Mouse (Mus musculus) cerebellum, adult 2 months (tissue): ENCODE measurements around the gene Gm17268. TPM values are rescaled to one million over a fixed set of nuclear protein-coding genes. Genes with fewer than 3 reads are reported as not detected.

Source experiments
- DNase-seq, 2 experiments: peaks; one replicate each; pipeline ENCODE4 v3.0.0; 2021
- H3K27ac ChIP-seq: fragments of 200-500 bp; 2 replicates; pipeline ENCODE4 v1.5.1; 2012; ENCODE audit warnings: low read length, control low read depth, inconsistent platforms; ENCODE audit not compliant: insufficient read depth
- H3K27me3 ChIP-seq: fragments of 200-500 bp; 2 replicates; pipeline ENCODE4 v1.6.1; 2012; ENCODE audit warnings: inconsistent platforms, mild to moderate bottlenecking, low read length, moderate library complexity; ENCODE audit not compliant: control insufficient read depth, insufficient read depth
- H3K4me1 ChIP-seq: fragments of 200-500 bp; 2 replicates; pipeline ENCODE4 v1.6.1; 2011; ENCODE audit warnings: low read length; ENCODE audit not compliant: control insufficient read depth, insufficient read depth
- H3K4me3 ChIP-seq: fragments of 200-500 bp; replicated peaks from 2 replicates; pipeline ENCODE3; 2011; ENCODE audit warnings: mild to moderate bottlenecking, low read depth, low read length, control low read depth; ENCODE audit not compliant: insufficient read depth
- CTCF ChIP-seq: fragments of 200-500 bp; IDR thresholded peaks from 2 replicates; pipeline ENCODE4 v1.5.1; 2011; ENCODE audit warnings: low read depth, mild to moderate bottlenecking, control low read depth, low read length, moderate library complexity, borderline replicate concordance; ENCODE audit not compliant: insufficient read depth
- POLR2A ChIP-seq: fragments of 200-500 bp; IDR thresholded peaks from 2 replicates; pipeline ENCODE4 v1.6.1; 2011; ENCODE audit warnings: low read length, control low read depth, borderline replicate concordance; ENCODE audit not compliant: insufficient read depth
- WGBS: fragments of 180-500 bp; shearing (Covaris S2); methylation state at CpG from one replicate; pipeline ENCODE4 v1.1.7; 2018; 5-methylcytosine and 5-hydroxymethylcytosine counted together
- polyA plus RNA-seq: library from polyadenylated mRNA; depleted of rRNA; stranded (reverse); fragments of >200 nt; gene quantifications from 2 replicates; pipeline ENCODE4 v1.2.3, GENCODE M21; 2012

The Gm17268 gene
- polyA plus RNA-seq, 1 experiment: not detected

DNA sequence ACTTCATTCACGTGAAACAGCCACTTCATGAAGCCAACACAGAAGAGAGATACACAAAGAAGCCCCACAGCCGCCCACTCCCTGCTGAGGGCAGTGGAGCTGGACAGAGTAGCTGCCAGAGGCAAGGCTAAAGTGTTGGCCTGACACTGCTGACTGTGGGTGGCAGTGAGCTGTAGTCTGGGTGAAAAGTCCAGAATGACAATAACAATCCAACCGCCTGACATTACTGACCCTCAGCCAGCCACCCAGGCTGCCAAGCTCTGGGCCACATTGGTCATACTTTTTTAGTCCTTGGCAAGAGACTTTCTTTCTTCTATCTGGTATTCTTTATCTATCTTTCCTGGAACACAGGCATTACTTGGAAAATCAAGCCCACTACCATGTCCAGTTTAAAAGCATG lies 32.7 kb upstream of the Gm17268 start:
- Histone ChIP-seq H3K4me3 (no peak overlapping the region), H3K27ac (no peak overlapping the region), H3K27me3 (no peaks in the 10 kb centered on the region), H3K4me1 (no peaks in the 10 kb centered on the region)
- peak in 1 of 2 experiments; percentile 4 for DNase-seq
- TF ChIP-seq POLR2A (no peak), CTCF (no peak)
- 34% methylated on average over 3 of the region's 3 CpGs for WGBS

DNA sequence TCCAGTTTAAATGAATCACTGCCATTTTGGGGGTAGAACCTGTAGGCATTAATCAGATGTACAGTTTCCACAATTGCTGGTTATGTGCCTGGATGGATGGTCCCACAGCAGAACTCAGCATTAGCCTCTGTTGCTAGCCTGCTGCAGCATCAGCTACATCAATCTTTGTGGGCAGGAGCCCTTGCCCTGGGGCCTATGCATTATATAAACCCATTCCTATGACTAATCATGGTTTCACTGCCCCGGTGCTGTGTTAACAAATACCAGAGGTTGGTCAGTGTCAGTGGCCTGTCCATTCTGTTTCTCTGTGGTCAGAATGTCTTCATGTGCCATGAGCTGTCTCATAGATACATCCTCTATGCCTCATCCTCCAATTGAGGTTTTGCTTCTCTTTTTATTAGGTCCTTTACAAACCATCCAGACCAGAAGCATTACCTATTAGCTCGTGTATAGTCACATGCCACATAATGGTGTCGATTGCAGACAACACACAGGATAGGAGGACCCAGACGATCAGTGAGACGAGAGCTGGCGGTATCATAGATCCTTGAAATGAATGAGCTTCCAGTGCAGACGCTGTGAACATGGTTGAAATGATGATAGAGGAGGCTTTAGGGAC lies 28.7 kb upstream of the Gm17268 start:
- WGBS: 87% methylated on average over 7 of the region's 7 CpGs
- no peak overlapping the region for H3K4me3 ChIP-seq
- no peaks in the 10 kb centered on the region for H3K27me3 ChIP-seq
- no peak for DNase-seq
- H3K27ac ChIP-seq: no peak overlapping the region
- TF ChIP-seq POLR2A (no peak), CTCF (no peak)
- H3K4me1 ChIP-seq: no peaks in the 10 kb centered on the region

DNA sequence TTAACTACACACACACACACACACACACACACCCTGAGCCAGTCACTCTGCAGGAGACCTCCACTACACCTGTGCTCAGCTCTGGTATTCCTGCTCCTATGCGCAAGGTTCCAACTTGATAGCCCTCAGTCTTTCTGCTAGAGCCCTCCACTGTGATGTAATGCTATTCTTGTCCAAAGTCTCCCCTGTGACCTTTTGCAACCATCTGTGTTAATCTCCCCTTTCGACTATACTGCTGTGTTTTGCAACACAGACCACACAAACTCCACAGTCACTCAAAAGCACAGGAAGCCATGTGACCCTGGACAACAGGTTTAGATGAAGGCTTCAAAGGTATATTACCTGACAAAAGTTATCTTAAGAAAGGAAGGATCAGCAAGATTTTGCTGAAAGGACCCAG lies 25.1 kb upstream of the Gm17268 start:
- H3K4me3 ChIP-seq: no peak overlapping the region
- H3K27me3 ChIP-seq: no peaks in the 10 kb centered on the region
- no peak overlapping the region for H3K27ac ChIP-seq
- TF ChIP-seq CTCF (no peak), POLR2A (no peak)
- 48% methylated on average over 2 of the region's 2 CpGs for WGBS
- H3K4me1 ChIP-seq: no peaks in the 10 kb centered on the region
- DNase-seq: no peak

DNA sequence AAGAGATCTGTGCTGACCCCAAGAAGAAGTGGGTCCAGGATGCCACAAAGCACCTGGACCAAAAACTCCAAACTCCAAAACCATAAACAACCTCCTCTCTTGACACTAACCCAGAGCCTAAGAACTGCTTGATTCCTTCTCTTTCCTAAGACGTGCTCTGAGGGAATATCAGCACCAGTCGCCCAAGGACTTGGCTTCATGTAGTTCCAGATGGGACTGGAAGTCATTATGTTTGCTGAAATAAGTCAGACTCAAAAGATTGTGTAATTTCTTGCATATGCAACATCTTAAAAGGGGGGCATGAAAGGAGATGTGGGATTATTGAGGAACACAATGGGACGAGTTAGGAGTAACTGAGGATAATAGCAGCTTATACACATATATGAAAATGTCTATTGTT lies 23.9 kb upstream of the Gm17268 start:
- no peak for DNase-seq

DNA sequence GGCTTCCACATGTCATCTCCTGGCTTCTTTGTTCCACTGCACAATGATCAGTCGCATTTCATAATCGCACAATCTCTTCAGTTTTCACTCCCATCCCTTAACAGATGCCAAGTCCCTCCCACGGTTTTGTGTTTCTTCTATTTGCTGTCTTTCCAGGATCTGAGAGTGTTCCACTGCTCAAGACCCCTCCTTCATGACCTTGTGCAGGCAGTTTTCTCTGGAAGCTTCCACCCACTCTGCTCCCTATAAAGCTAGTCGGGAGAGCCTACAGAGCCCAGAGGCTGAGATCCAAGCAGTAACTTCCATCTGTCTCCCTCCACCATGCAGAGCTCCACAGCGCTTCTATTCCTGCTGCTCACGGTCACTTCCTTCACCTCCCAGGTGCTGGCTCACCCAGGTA lies 19.3 kb upstream of the Gm17268 start, which contains the start of gene Ccl11:
Gene Ccl11 (plus strand): TSS at position 178 of the 400 bp plus-strand sequence.
- no peak for DNase-seq
- H3K4me3 ChIP-seq: no peak within 1 kb of the TSS
- TF ChIP-seq POLR2A: no peak
- TF ChIP-seq CTCF: no peak
- no peaks in the 10 kb centered on the region for H3K27me3 ChIP-seq
- H3K27ac ChIP-seq: no peak within 1 kb of the TSS
- no peaks in the 10 kb centered on the region for H3K4me1 ChIP-seq
- WGBS: 31% methylated on average over 6 of the region's 6 CpGs

More for the DNA sequence above, 23.9 kb upstream of the Gm17268 start:
- no peak overlapping the region for H3K4me3 ChIP-seq
- no peak overlapping the region for H3K27ac ChIP-seq
- no peaks in the 10 kb centered on the region for H3K27me3 ChIP-seq
- 75% methylated on average over 3 of the region's 3 CpGs for WGBS
- no peaks in the 10 kb centered on the region for H3K4me1 ChIP-seq
- TF ChIP-seq CTCF (no peak), POLR2A (no peak)

DNA sequence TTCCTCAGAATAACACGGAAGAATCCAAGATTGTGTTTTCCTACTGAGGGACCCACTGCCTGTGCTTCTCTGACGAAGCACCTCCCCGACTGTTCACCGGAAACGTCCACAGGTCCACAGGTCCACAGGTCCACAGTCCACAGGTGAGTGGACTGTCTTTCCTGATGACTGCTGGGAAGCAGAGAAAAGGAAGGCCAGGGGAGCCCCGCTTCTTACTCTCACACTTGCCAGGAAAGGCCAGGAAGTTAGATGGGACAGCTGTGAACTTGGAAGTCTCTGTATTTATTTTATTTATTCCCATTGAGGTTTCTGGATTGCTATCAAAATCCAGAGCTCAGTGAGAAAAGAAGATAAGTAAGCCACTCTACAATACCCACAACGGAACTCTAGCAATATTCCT lies 15.5 kb upstream of the Gm17268 start:
- Histone ChIP-seq H3K27me3 (no peaks in the 10 kb centered on the region), H3K27ac (no peak overlapping the region), H3K4me3 (no peak overlapping the region), H3K4me1 (no peaks in the 10 kb centered on the region)
- WGBS: 89% methylated on average over 7 of the region's 7 CpGs
- DNase-seq: no peak
- TF ChIP-seq POLR2A (no peak), CTCF (no peak)

DNA sequence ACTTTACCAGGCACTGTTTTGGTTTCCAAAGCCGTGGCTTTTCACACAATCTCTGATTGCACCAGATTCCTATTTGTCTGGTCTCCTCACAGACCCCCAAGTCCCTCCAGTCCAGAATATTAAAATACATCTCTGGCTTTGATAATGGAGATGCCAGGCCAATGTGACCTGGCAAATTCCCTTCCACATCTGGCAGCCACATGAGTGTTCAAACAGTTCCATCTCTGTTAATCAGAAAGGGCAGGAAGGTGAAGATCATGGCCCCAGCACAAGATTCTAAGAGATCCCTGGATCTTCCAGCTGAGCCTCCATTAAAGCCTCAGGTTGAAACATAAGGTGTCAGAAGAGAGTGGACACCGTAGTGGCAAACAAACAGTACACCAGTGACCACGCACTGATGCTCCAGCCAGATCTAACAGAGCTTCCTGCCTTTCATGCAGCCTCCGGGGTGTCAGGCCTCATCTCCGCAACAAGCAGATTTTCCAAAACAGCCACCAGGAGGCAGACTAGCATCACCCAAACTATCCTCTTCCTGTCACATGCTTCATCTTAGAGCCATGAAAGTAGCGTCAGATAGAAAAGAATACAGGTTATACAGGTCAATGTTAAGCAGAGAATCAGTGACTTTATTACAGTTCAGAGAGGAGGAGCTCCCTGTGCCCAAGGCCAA lies 9.5 kb upstream of the Gm17268 start:
- no peak overlapping the region for H3K27ac ChIP-seq

DNA sequence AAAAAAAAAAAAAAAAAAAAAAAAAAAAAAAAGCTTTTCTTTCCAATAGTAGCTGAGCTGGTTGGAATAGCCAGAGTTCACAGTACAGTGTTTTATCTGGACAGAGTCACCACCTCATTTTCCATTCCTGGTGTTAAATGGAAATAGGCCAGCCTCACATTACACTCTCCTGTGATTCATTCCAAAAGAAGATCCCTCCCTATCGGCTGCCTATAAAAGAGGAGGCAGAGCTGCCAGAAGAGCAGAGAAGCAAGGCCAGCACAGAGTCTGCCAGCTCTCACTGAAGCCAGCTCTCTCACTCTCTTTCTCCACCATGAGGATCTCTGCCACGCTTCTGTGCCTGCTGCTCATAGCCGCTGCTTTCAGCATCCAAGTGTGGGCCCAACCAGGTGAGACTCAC lies 7.1 kb upstream of the Gm17268 start, which contains the start of gene Ccl7:
Gene Ccl7 (plus strand): TSS at position 242 of the 400 bp plus-strand sequence.
- DNase-seq: peak; percentile 9 to 38

More for the DNA sequence above, 9.5 kb upstream of the Gm17268 start:
- 60% methylated on average over 6 of the region's 6 CpGs for WGBS
- no peaks in the 10 kb centered on the region for H3K27me3 ChIP-seq
- no peak for DNase-seq
- no peak for TF ChIP-seq POLR2A
- TF ChIP-seq CTCF: no peak
- H3K4me1 ChIP-seq: no peaks in the 10 kb centered on the region
- no peak overlapping the region for H3K4me3 ChIP-seq

More for the DNA sequence above, 7.1 kb upstream of the Gm17268 start, which contains the start of gene Ccl7:
- no peak within 1 kb of the TSS for H3K4me3 ChIP-seq
- no peaks in the 10 kb centered on the region for H3K27me3 ChIP-seq
- WGBS: 12% methylated on average over 3 of the region's 3 CpGs
- H3K27ac ChIP-seq: no peak within 1 kb of the TSS
- no peaks in the 10 kb centered on the region for H3K4me1 ChIP-seq
- TF ChIP-seq POLR2A: no peak
- no peak for TF ChIP-seq CTCF
